Mouse (Mus musculus) olfactory bulb, adult 2 months (tissue): ENCODE data around the gene Zfp457.

Experiments used
- CTCF ChIP-seq: fragments of 200-500 bp; IDR thresholded peaks from 2 replicates; pipeline ENCODE4 v1.5.1; 2012; ENCODE audit warnings: low read depth, mild to moderate bottlenecking, low read length, moderate library complexity; ENCODE audit not compliant: insufficient read depth
- POLR2A ChIP-seq: fragments of 200-500 bp; IDR thresholded peaks from 2 replicates; pipeline ENCODE4 v1.6.1; 2012; ENCODE audit warnings: mild to moderate bottlenecking, low read depth, low read length, moderate library complexity; ENCODE audit not compliant: insufficient read depth

DNA sequence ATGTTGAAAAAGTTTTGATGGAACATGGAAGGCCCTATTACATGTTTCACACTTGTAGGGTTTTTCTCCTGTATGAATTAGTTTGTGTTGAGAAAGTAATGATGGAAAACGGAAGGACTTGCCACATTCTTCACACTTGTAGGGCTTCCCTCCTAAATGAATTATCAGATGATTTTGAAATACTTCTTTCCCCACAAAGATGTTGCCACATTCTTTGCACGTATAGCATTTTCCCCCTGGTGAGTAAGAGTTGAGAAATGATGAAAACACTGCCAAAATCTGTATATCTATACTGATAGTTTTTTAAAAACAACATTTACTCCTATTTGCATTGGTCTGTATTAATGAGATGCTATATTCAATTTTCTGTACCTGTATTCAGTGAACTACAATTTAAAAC is 37.1 kb upstream of the Zfp457 start:
- no peak for TF ChIP-seq CTCF
- TF ChIP-seq POLR2A, result no peak
